Mouse (Mus musculus) bone marrow, adult 2 months (tissue): Measurements from ENCODE around the gene Ipp.

Experiments used
- CTCF ChIP-seq: fragments of 200-500 bp; IDR thresholded peaks from 2 replicates; pipeline ENCODE4 v1.5.1; 2011; ENCODE audit warnings: low read length, control low read depth; ENCODE audit not compliant: control insufficient read depth, insufficient read depth
- POLR2A ChIP-seq: fragments of 200-500 bp; IDR thresholded peaks from 2 replicates; pipeline ENCODE4 v1.6.1; 2011; ENCODE audit warnings: low read depth, mild to moderate bottlenecking, control low read depth, low read length, borderline replicate concordance; ENCODE audit not compliant: control insufficient read depth

GRCm38 (mm10) chr4:116550432-116550831, 43.1 kb downstream of the Ipp start:
- TF ChIP-seq CTCF, result no peak
- TF ChIP-seq POLR2A, result no peak
